Mouse (Mus musculus) urinary bladder, adult 2 months (tissue): ENCODE results near the gene Mtif2. TPM values are rescaled to one million over a fixed set of nuclear protein-coding genes. Genes with fewer than 3 reads are reported as not detected.

Experiments
- DNase-seq: peaks from one replicate; pipeline ENCODE4 v3.0.0; 2022; ENCODE audit warnings: low spot score
- polyA plus RNA-seq: library from polyadenylated mRNA; depleted of rRNA; stranded (reverse); fragments of >200 nt; gene quantifications from 2 replicates; pipeline ENCODE4 v1.2.3, GENCODE M21; 2012; rRNA removed

Mtif2 gene
- polyA plus RNA-seq, 1 experiment: 24.3 TPM

GRCm38 (mm10) chr11:29549425-29549778, 23.2 kb downstream of the Mtif2 start:
- no peak for DNase-seq

- DNase-seq: no peak
Observed at GRCm38 (mm10) chr11:29560452-29560851, 34.2 kb downstream of the Mtif2 start.

GRCm38 (mm10) chr11:29560990-29561389, 34.8 kb downstream of the Mtif2 start:
- DNase-seq: no peak

GRCm38 (mm10) chr11:29563406-29563805, 37.2 kb downstream of the Mtif2 start:
- DNase-seq: no peak

- DNase-seq: no peak
Observed at GRCm38 (mm10) chr11:29571536-29571935, 45.3 kb downstream of the Mtif2 start.

- DNase-seq: no peak
Observed at GRCm38 (mm10) chr11:29572656-29573055, 46.4 kb downstream of the Mtif2 start.

- no peak for DNase-seq
Observed at GRCm38 (mm10) chr11:29579610-29580009, 53.4 kb downstream of the Mtif2 start.

Other genes starting within 250 kb of the Mtif2 start
- gene Ccdc88a, start 152.8 kb upstream of the Mtif2 start, polyA plus RNA-seq: 6.0 and 6.1 TPM in 2 replicates
- 28.2 and 28.3 TPM in 2 replicates for gene Prorsd1, start 11.4 kb upstream of the Mtif2 start, polyA plus RNA-seq
- gene Clhc1, start 21.5 kb downstream of the Mtif2 start, polyA plus RNA-seq: 0.33 and 0.40 TPM in 2 replicates
- 1,401 and 1,405 TPM in 2 replicates for gene Rps27a, start 21.7 kb downstream of the Mtif2 start, polyA plus RNA-seq
- gene Rtn4, start 166.5 kb downstream of the Mtif2 start, polyA plus RNA-seq: 292 and 342 TPM in 2 replicates